Mouse (Mus musculus) heart, adult 11 months (tissue): ENCODE results near the gene Gadd45g.
"Not testable (repeated sequence)": the region's sequence is repeated elsewhere in the genome, so short reads cannot be mapped to it uniquely, and the experiment has no call there.

Experiments
- DNase-seq: peaks from one replicate; pipeline ENCODE4 v3.0.0; 2022

The Gadd45g gene

GRCm38 (mm10) chr13:51846301-51846867 is at the start of gene Gadd45g:
TSS of gene Gadd45g (plus strand) at chr13:51846678.
- DNase-seq = peak; percentile 100

DNA sequence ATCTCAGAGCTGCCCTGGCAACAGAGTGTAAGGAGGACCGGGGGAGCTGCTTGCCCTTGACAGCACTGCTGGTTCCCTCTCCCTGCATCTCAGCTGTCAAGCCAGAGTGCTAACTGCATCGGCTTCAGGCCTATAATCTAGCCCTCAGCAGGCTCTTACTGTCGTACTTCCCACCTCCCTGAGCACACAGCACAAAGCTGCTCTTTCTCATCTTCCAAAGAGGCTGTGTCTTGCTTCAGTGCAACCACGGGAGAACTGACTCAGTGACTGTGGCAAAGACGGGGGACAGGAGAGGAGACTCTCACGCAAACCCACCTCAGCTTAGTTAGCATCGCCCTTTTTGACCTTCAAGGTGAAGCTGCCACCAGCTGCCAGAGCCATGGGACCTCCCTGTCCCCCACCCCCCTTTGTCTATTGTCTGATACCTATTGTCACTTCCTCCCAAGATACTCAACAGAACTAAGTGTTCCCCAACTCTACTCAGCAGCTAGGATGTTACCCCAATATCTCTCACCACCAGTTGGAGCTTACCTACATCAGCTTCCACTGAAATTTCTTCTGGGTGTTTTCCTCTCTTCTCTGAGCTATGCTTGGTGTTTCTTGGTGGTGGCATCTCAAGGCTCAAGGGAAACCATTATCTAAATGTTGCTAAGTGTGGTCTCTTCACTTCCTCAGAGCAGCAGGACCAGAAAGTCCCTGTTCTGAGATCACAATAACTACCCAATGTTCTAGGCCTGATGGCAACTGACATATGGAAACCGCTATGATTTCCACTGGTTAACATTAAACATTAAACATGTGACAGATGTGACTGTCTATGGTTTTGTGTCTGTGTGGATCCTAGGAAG is 48.4 kb upstream of the Gadd45g start:
- no peak for DNase-seq

DNA sequence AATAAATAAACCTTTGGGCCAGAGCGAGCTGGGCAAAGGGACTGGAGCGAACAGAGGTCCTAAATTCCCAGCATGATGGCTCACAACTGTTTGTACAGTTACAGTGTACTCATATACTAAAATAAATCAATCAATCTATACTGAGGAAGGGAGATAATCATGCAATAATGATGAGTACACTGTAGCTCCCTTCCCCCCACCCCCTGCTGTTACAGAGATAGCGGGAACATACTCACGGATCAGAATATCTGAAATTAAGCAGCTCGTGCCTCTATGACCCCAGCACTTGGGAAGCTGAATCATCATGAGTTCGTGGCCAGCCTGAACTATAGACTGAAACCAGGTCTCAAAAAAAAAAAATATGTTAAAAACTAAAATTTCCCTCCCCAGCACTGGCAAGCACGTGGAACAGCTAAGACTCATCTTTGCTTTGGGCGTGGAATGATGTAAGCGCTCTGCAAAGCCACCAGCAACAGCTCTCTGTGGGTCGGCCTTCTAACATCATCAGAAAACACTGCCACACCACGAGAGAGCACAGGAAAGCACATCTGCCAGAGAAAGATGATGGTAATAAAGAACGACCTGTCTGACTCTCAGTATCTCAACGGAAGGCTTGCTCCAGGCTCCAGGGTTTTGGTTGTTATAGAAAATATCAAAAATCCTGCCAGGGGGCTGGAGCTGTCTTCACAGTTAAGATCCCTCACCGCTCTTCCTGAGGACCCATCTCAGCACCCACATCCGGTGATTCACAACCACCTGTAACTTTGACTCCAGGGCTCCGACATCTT is 46.5 kb upstream of the Gadd45g start:
- no peak for DNase-seq

GRCm38 (mm10) chr13:51800921-51801320 is 45.6 kb upstream of the Gadd45g start:
- DNase-seq = peak; percentile 88

DNA sequence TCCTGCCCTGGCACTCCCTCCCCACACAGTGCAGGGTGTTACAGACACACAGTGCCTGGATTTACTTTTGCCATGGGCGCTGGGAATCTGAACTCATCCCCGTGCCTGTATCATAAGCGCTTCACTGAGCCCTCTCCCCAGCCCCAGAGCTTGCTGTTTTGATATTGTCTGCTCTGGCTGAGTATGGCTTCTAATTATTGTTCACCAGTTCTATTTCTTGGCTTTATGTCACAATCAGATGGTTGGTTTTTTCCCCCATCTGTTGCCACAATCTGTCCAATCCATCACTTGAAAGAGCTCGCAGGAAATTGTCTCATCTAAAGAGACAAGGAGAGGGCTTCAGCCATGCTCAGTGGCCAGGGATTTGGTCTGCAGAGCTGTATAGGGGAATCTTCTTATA is 40.8 kb upstream of the Gadd45g start:
- no peak for DNase-seq

DNA sequence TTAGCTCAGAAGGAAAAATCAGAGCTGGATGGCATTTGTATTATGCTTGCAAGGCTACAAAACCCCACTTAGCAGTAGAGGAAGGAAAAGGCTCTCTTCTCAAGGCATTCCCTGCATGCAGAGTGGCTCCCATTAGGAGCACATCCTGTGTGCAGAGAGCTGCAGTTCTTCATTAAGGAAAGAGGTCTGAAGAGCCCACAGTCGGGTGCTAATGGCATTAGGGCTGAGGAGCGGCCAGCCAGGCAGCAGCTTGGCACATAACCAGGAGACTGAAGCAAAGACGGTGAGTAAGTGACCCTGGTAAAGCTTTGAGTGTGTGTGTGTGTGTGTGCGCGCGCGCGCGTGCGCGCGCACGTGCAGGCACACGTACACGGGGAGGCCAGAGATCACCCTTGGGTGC is 40.3 kb upstream of the Gadd45g start:
- no peak for DNase-seq

DNA sequence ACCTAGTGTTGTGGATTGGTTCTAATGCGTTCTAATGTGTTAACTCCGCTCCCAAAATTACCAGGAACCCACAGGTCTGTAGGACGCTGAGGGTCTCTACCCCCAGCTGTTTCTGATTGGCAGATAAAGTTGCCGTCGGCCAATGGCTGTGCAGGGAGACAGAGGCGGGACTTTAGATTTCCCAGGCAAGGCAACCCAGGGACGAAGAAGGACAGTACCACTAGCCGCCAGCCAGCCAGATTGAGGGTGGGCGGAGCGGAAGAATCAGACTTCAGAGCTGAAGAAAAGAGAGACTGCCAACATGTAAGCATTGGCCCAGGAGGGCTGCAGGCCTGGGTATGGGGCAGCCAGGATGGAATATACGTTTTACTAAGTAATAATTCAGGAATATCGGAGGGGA is 38.3 kb upstream of the Gadd45g start:
- DNase-seq = no peak

DNA sequence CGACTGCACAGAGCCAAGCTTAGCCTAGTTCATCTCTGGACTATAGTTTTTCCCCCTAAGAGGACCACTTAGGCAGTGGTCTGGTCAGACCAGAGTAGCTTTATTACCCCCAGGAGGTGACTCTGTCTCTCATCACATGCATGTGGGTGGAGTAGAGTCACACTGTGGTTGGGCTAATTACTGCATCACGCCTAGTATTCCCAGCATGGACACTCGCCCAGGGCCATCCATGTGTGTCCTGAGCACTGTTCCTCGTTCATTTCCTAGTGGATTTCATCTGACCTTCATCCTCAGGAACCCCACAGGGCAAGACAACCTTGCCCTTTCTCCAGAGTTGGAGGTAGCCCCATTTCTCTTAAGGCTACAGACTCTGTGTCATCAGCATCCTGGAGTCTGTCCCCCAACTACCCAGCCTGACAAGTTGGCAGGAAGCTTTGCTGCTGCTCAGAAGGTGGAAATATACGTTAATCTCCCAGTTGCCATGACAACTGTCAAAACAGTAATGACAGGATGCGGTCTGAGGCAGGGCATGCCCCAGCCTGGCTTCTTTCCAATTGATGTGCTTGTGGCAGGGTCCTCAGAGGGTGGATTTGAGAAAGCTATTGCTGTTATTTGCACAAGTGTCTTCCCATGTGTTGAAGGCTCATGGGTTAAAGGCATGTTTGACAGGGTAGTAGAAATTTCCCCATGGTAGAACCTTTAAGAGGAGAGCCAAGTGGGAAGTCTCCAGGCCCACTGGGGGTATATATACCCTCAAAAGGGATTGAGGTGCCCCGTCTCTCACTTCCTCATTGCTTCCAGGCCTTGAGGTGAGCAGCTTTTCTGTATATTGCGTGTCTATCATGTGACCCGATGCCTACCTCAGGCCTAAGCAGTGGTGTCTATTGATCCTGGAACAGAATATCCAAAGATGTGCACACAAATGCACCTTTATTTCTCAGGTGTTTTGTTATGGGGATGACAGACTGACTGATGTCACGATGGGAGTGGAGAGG is 32.6 kb upstream of the Gadd45g start:
- no peak for DNase-seq

GRCm38 (mm10) chr13:51814646-51815045 is 31.8 kb upstream of the Gadd45g start:
- no peak for DNase-seq

DNA sequence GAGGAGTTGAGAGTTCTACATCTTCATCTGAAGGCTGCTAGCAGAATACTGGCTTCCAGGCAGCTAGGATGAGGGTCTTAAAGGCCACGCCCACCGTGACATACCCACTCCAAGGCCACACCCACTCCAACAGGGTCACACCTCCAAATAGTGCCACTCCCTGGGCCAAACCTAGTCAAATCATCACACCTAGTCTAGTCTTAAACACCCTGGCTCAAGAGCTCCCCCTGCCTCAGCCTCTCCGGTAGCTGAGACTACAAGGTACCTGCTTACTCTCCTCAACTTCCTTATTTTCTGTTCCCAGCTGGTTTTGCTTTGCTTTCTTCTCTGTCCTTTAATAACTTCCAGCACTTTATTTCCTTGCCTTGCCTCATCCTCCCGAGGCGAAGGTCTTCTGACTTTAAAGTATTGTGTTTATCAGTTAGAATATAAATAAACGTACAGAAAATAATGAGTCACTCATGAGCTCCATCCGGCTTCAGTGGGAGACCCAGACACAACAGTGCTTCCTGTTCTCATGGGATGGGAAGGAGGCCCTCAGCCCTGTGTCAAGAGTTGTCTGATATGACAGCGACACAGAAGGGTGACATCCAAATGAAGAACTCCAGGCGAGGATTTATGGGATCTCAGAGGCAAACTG is 30.5 kb upstream of the Gadd45g start:
- DNase-seq = peak; percentile 89

- peak; percentile 91 for DNase-seq
Observed at GRCm38 (mm10) chr13:51816559-51817041, 29.9 kb upstream of the Gadd45g start.

DNA sequence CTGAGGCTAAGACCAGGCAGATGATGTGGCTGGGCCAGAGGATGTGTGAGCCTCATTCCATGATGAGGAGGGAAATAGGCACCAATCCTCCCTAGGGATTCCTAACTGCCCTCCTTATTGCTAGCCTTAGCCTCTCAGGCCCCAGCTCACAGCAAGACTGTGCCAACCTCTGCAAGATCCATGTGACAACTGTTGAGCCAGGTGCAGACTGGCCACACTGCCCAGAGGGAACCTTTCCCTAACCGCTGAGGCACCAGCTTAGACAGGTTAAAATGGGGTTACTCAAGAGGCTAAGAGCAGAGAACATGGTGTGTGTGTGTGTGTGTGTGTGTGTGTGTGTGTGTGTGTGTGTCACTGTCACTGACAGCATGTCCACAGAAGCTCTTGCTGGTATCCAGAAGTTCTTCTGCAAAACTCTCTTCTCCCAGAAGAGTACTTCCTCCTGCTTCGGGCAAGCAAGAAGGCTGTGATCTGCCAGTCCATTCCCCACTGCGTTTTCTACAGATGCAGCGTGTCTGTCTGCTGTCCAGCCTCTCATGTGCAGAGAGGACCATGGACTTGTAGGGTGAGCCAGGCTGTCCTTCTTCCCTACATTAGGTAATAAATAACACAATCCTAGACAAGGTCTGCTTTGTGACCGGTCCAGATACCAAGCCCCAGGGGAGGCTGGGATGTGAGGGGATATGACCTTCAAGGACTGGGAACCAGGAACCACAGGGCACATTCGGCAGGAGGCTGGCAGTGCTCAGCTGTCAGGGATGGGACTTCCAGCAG is 28.1 kb upstream of the Gadd45g start:
- peak; percentile 89 for DNase-seq

DNA sequence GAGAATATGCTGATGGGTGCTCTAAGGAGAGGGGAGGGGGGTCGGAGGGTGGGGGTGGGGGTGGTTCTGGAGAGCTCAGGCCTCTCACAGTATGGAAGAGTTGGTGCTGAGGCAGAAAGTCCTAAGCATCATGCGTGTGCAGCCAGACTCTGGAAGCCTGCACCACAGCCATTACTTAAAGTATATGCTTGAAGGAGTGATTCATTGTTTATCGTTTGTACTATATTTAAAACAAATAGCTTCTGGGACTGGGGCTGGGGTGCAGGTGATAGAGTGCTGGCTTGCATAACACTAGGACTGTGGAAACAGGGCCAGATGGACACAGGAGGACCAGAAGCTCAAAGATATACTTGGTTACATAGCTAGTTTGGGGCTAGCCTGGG is 27.5 kb upstream of the Gadd45g start:
- DNase-seq = no peak

- DNase-seq = no peak
Observed at GRCm38 (mm10) chr13:51819351-51819750, 27.1 kb upstream of the Gadd45g start.

- no peak for DNase-seq
Observed at GRCm38 (mm10) chr13:51821988-51822387, 24.5 kb upstream of the Gadd45g start.

- DNase-seq = no peak
Observed at GRCm38 (mm10) chr13:51823822-51824495, 22.5 kb upstream of the Gadd45g start.

- DNase-seq = no peak
Observed at GRCm38 (mm10) chr13:51830744-51831450, 15.6 kb upstream of the Gadd45g start.

DNA sequence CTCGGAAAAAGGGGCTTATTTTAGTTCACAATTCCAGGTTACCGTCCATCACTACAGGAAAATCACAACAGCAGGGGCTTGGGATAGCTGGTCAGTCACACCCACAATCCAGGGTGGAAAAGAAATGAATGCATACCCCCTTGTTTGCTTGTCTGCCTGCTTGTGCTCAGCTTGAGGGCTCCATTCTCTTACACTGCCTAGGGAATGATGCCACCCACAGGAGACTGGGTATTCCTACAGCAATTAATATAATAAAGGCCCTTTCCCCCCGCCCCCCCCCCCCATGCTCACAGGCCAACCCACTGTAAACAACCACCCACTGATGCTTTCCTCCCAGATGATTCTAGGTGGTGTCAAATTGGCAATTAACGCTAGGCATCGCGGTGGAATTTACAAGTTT is 14.0 kb upstream of the Gadd45g start:
- DNase-seq = no peak

- DNase-seq = peak; percentile 91
Observed at GRCm38 (mm10) chr13:51833611-51834010, 12.9 kb upstream of the Gadd45g start.

DNA sequence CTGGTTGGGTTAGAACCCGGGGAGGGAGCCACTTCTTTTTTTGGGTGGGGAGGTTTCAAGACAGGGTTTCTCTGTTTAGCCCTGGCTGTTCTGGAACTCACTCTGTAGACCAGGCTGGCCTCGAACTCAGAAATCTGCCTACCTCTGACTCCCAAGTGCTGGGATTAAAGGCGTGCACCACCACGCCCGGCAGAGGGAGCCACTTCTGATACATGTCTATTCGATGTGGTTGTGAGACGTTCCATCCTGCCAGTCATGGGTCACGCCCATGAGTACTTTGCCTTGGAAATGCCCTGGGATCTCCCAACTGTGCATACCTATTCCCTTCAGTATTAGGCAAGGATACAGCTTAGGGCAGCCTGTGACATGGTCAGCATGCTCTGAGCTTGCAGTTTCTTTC is 12.5 kb upstream of the Gadd45g start:
- not testable (repeated sequence) for DNase-seq
